Mouse (Mus musculus): Measurements from ENCODE around the gene Bean1.

Gene Bean1

DNA sequence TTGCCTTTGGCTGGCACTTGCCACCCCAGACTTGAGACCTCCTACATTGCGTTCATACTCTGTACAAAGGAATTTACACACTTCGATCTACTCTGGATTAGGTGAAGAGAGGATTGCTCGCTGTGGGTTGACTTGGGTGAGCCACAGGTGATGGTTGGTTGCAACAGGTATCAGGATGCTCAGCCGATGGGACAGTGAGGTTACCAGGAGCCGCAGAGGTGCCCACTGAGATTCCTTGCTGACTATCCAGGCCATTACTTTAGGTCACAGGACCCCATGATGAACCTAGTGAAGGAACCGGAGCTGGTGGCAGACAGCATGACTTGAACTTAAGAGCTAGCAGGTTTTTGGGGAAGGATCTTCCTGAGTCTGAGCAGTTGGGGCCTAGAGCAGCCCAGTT, 2.2 kb downstream of the Bean1 start:
- peak; percentile 81 for DNase-seq

- DNase-seq: peak; percentile 95
Measured at GRCm38 (mm10) chr8:104175848-104176527, 5.7 kb downstream of the Bean1 start.

GRCm38 (mm10) chr8:104177054-104177453, 6.8 kb downstream of the Bean1 start:
- no peak for DNase-seq

- DNase-seq: no peak
Measured at GRCm38 (mm10) chr8:104184905-104185304, 14.7 kb downstream of the Bean1 start.

DNA sequence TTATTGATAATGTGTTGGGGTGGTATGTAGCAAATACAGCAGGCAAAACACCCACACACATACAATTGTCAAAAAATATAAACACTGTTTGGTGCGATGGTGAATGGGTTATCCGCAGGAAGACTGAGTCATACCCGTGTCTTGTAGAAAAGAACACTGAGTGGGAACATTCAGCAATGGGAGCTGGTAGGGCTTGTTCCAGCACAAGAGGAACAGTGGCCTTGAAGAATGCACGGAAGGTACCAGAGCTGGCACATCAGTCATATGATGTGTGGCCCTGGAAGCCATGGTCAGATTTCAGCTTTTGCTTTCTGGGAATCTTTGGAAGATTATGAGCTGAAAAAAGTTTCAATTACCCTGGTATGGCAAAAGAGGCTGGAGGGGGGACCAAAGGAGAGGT, 16.6 kb downstream of the Bean1 start:
- peak; percentile 13 for DNase-seq

DNA sequence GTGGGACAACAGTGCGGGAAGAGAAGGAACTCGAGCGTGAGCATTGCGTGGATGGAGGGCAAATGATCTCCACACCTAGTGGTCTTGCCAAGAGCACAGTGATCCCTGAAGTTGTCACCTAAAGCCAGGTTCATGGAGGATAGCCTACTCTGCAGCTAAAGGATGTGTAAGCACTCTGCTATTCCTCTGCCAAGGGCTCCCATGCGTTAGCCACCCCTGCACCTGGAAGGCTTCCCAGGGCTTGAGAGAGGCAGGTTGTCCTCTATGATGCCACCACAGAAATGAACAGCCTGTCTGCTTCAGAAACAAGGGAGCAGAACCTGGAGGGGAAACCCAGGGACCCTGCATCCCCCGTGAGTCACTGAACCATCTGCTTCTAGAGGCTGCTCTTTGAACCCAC, 17.4 kb downstream of the Bean1 start:
- DNase-seq: peak; percentile 24

DNA sequence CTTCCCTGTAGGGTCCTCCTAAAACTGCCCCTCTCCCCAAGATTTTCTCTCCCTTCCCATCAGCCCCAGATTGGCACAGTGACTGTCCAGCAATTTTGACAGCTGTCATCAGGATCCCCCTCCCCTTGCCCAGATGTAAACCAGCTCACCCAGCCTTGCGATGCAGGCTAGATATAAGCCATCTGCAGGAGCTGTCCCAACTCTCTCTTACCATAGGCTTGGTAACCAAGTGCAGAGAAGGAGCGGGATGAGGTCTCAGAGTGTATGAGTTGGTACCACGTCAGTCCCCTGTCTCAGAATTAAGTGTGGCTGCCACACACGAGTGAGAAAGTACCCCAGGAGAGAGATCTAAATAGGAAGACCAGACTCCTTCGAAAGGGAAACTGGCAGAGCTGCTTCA, 18.2 kb downstream of the Bean1 start:
- peak; percentile 80 for DNase-seq

DNA sequence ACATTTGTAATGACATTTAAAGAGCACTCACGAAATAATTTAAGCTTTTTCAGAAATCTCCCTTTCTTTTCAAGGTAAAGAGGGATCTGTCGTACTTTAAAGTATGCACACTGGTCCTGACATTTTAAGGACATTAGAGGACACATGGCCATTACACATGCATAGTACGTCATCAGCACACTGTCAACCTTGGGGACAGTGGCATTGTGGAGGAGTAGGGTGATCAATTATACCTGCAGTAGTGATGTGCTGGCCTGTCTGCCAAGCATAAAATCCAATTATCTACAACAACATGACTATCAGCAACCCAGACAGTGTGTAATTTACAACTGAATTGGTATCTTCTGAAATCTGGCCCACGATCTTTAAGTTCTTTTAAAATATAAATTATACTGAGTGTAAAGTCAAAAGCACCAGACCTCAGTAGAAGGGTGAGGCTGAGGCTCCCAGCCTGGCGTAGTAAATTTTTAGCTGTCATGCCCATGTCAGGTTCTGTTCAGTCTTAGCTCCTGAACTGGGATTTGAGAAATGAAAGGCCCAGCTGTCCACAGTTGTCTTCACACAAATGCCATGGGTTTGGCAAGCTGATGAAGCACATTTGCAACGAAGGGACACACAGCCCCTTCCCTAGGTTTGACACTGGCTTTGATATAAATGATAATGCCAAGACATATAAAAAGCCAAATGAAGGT, 20.7 kb downstream of the Bean1 start:
- peak; percentile 36 for DNase-seq

- DNase-seq: peak; percentile 98
Measured at GRCm38 (mm10) chr8:104191496-104191895, 21.3 kb downstream of the Bean1 start.

- peak; percentile 64 for DNase-seq
Measured at GRCm38 (mm10) chr8:104199802-104200201, 29.6 kb downstream of the Bean1 start.

DNA sequence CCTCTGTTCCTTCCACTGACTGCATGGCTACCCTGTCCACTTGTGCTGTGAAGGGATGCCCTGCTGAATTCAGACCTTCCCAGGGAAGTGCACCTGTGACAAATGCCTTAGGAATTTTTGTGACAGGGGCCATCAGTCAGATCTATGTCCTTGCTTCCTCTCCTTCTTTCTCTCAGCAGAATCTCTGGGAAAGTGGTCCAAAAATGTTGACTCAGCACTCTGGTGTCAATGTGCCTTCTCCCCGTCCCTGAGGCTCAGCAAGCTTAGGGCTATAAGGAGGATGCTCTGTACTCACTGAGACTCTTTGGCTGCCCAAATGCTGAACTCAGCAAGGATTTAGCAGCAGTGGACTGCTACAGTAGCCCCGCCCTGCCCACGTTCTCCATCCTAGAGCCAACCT, 31.4 kb downstream of the Bean1 start:
- DNase-seq: peak; percentile 66

GRCm38 (mm10) chr8:104202320-104202719, 32.1 kb downstream of the Bean1 start:
- DNase-seq: peak; percentile 69

DNA sequence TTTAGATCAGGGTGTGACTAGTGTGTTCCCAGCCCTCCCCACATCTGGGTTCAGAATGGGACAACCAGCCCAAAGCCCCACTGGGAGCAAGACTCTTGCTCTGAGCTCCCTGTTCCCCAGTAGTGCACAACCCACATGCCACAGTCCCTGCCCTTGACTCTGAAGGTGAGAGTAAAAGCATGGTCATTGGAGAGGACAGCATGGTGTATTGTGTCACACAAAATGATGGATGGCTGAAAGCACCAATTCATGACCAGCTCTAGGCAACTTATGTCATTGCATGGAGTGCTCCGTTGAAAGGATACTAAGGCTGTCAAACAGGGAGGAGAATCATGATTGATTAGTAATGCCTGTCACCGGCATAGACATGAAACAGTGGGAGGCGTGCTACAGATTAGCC, 35.0 kb downstream of the Bean1 start:
- peak; percentile 69 for DNase-seq

DNA sequence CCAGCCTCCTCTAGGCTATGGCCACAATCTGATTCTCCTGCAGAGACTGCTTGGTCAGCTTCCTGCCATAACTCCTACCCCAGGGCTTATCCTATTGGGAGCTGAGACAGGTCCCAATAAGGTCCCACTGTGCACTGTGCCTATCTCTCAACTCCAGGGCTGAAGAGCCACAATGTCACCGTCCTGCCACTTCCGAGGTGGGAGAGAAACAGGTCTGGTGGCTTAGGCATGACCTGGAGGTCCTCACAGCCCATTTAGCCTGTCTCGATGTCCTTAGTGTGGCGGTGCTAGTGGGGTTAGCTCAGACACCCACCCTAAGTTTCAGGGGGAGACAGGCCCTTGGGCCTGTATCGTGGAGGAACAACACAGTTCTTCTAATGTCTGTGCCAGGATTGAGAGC, 47.4 kb downstream of the Bean1 start:
- peak; percentile 86 for DNase-seq

DNA sequence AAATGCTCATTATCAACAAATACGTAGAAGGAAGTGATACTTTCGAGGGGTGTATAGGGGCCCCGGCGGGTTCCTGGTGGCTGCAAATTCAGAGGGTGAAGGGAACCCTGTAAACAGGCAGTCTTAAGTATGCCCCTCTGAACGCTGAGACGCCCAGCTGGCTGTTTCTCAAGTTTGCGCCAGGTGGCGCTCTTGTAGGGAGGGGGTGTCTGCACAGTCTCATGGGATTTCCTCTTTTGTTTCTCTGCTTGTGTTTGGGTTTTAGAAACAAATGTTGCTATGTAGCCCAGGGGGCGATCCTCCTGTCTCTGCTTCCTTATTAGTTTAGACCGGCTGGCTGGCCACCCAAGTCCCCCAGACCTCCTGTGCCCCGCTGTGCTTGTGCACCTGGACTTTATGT, 48.8 kb downstream of the Bean1 start:
- peak; percentile 94 for DNase-seq

- DNase-seq: peak; percentile 96
Measured at GRCm38 (mm10) chr8:104219806-104220205, 49.6 kb downstream of the Bean1 start.

DNA sequence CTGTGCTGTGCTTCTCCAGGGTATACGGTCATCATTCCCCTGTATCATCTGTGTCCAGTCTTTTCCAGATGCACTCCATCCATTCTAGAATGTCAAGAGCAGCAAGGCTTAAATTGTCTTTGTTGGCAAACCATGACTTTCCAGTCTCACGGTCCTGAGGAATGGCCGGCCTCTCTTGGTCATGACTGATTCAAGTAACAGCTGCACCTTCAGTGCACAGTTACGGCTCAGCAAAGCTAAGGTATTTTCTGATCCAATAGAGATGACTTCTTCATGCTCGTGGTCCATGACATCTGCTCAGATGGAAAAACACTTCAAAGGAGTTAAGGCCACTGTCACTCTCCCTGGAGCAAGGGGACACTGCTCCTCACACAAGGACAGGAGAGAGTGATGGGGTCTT, 56.8 kb downstream of the Bean1 start:
- DNase-seq: no peak

DNA sequence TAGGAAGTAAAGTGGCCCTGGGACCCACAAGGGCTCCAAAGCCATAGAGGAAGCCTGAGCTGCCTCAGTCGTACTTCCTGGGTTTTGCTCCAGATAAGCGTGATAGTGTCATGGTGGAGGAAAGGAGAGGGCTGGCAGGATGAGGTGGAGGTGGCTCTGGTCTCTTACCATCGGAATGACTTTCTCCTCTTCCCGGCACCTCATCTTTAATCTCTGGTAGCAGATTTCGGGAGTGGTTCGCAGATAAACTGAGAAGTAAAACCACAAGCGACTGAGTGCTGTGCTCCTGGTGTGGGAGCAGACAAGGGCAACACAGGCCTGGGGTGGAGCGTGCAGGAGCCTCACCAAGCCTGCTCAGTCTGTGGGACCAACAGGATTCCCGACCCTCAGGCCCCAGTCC, 60.1 kb downstream of the Bean1 start:
- DNase-seq: no peak

- no peak for DNase-seq
Measured at GRCm38 (mm10) chr8:104232039-104232438, 61.8 kb downstream of the Bean1 start.

GRCm38 (mm10) chr8:104232919-104233318, 62.7 kb downstream of the Bean1 start:
- DNase-seq: no peak

GRCm38 (mm10) chr8:104234573-104234972, 64.3 kb downstream of the Bean1 start:
- no peak for DNase-seq

- peak; percentile 94 for DNase-seq
Measured at GRCm38 (mm10) chr8:104239418-104239861, 69.2 kb downstream of the Bean1 start.

DNA sequence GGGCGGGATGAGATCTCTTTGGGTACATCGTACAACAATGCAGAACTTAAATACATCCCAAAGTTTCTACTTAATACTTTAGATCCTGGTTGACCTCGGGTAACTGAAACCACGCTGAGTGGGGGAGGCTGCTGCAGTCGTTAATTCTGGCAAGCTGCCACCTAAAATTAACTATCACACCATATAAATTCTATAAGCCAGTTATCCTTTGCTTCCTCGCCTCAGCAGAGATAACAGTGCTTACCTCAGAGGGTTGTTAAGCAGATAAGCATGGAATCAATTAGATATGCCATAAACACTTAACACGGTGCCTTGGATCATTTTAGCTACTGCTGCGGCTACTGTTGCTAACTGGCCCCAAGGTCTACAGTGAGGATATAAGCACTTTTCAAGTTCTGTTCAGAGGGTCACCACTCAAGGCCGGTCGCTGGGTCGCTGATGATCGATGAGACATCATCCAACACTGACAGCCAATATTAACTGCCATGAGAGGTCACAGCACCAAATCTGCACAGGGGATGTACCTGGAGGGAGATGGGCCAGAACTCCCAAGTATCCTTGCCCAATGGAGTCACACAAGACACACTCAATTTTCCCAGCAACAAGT, 71.9 kb downstream of the Bean1 start:
- peak; percentile 84 for DNase-seq

DNA sequence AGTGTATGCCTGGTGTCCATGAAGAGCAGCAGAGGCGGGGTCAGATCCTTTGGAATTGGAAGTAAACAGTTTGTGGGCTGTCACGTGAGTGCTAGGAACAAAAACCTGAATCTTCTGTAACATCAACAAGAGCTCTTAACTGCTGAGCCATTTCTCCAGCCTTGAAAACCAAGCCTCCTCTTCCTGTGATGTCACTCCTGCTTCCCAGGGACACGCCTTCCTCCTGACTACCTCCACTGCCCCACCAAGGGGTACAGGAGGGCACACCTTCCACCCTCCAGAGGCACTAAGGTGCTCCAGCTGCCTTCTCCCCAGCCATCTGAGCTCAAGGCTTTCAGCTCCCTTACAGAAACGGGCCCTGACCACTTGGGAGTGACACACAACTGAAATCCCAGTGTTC, 76.4 kb downstream of the Bean1 start:
- no peak for DNase-seq
